Mouse (Mus musculus) megakaryocyte, adult 5-6 weeks (primary cell): Measurements from ENCODE around the gene Fmo5. TPM values are rescaled to one million over a fixed set of nuclear protein-coding genes. Genes with fewer than 3 reads are reported as not detected.

Source experiments
- ATAC-seq: 2 replicates; pipeline ENCODE4 v1.8.0; 2016; ENCODE audit warnings: mild to moderate bottlenecking, inconsistent platforms; ENCODE audit not compliant: poor library complexity, severe bottlenecking
- total RNA-seq, 2 experiments: library from RNA; stranded (forward) in 1 of 2; stranded (reverse) in 1 of 2; fragments of 153-499, 151-499 nt in 1 of 2; fragments of 221-1000, 200-1000 nt in 1 of 2; gene quantifications; 2 replicates each; pipeline versions ENCODE4 v1.2.3 to v1.2.4; 2015 to 2017

The Fmo5 gene
- total RNA-seq (2015), result 19.5 and 31.4 TPM in 2 replicates
- total RNA-seq (2017), result 10.7 and 12.1 TPM in 2 replicates

- peak; percentile 88 for ATAC-seq
Measured at GRCm38 (mm10) chr3:97628391-97629001, at the start of gene Fmo5. Gene Fmo5 (plus strand): TSS chr3:97628804.

GRCm38 (mm10) chr3:97585383-97586160 lies 43.0 kb upstream of the Fmo5 start:
- peak; percentile 79 for ATAC-seq

- no peak for ATAC-seq
Measured at GRCm38 (mm10) chr3:97587656-97588055, 40.9 kb upstream of the Fmo5 start.

- ATAC-seq, result no peak
Measured at GRCm38 (mm10) chr3:97590699-97591098, 37.9 kb upstream of the Fmo5 start.

GRCm38 (mm10) chr3:97593089-97593488 lies 35.5 kb upstream of the Fmo5 start:
- ATAC-seq, result no peak

- ATAC-seq, result peak; percentile 59
Measured at GRCm38 (mm10) chr3:97594140-97594539, 34.5 kb upstream of the Fmo5 start.

- ATAC-seq, result no peak
Measured at GRCm38 (mm10) chr3:97595066-97595465, 33.5 kb upstream of the Fmo5 start.

GRCm38 (mm10) chr3:97596796-97597195 lies 31.8 kb upstream of the Fmo5 start:
- ATAC-seq, result no peak

GRCm38 (mm10) chr3:97600050-97600832 lies 28.4 kb upstream of the Fmo5 start:
- no peak for ATAC-seq

GRCm38 (mm10) chr3:97609201-97609844 lies 19.3 kb upstream of the Fmo5 start:
- peak; percentile 69 for ATAC-seq

- peak; percentile 95 for ATAC-seq
Measured at GRCm38 (mm10) chr3:97609845-97610410, 18.7 kb upstream of the Fmo5 start, which contains the start of gene Chd1l. Gene Chd1l (minus strand): TSS chr3:97610203.

GRCm38 (mm10) chr3:97611021-97611420 lies 17.6 kb upstream of the Fmo5 start:
- no peak for ATAC-seq

- ATAC-seq, result no peak
Measured at GRCm38 (mm10) chr3:97615154-97615553, 13.4 kb upstream of the Fmo5 start.

GRCm38 (mm10) chr3:97615933-97616332 lies 12.7 kb upstream of the Fmo5 start:
- no peak for ATAC-seq

GRCm38 (mm10) chr3:97617091-97617825 lies 11.3 kb upstream of the Fmo5 start:
- ATAC-seq, result no peak

GRCm38 (mm10) chr3:97617899-97618298 lies 10.7 kb upstream of the Fmo5 start:
- no peak for ATAC-seq

- no peak for ATAC-seq
Measured at GRCm38 (mm10) chr3:97620657-97621056, 7.9 kb upstream of the Fmo5 start.

- no peak for ATAC-seq
Measured at GRCm38 (mm10) chr3:97624611-97625010, 4.0 kb upstream of the Fmo5 start.

GRCm38 (mm10) chr3:97627893-97628292 lies 711 bp upstream of the Fmo5 start:
- peak; percentile 16; the same call in 1 of the 2 replicates for ATAC-seq

- ATAC-seq, result no peak
Measured at GRCm38 (mm10) chr3:97629941-97630340, 1.3 kb downstream of the Fmo5 start.
